8 mouse cellular contexts compared by ENCODE assay signal in genomic region chr1:62703158-62704116, GRCm38 (mm10). TPM values are rescaled to one million over a fixed set of nuclear protein-coding genes. Genes with fewer than 3 reads are reported as not detected.
DNase-seq lines count a peak whose midpoint lies in the region; ATAC-seq and TF ChIP-seq lines count a peak whose summit lies in the region.

Nrp2 (plus strand) TSS chr1:62703285.

- peak; percentile 16; the same call in 1 of the 2 replicates for TF ChIP-seq POLR2A in cortical plate, adult 2 months (IDR thresholded peaks at IDR 0.05; ENCODE audit: extremely low read depth, insufficient read depth, low read length)

- H3K4me2 ChIP-seq in hindbrain, postnatal 0 days (ENCODE audit: low read depth, low read length) = peak within 1 kb of the TSS; percentile 99

- peak within 1 kb of the TSS; percentile 75 for H3K4me3 ChIP-seq in cortical plate, adult 2 months (ENCODE audit: insufficient read depth, low read length)
- H3K4me3 ChIP-seq in hindbrain, postnatal 0 days (ENCODE audit: low read length) = peak within 1 kb of the TSS; percentile 77
- H3K4me3 ChIP-seq in megakaryocyte, embryonic 14.5 days (replicated peaks) = peak within 1 kb of the TSS; percentile 91

- peak within 1 kb of the TSS; percentile 72; the same call in 1 of the 2 replicates for H3K27ac ChIP-seq in cortical plate, adult 2 months (ENCODE audit: insufficient read depth, low read length)
- peak within 1 kb of the TSS; percentile 75 for H3K27ac ChIP-seq in hindbrain, postnatal 0 days

- peak; percentile 84 for ATAC-seq in hindbrain, postnatal 0 days

- H3K36me3 ChIP-seq in hindbrain, postnatal 0 days (ENCODE audit: insufficient read depth, low read length) = no peaks in the 10 kb centered on the region
- H3K36me3 ChIP-seq in megakaryocyte, embryonic 14.5 days (replicated peaks; ENCODE audit: low read length) = no peaks in the 10 kb centered on the region

- no peaks in the 10 kb centered on the region for H3K9me3 ChIP-seq in hindbrain, postnatal 0 days (ENCODE audit: low read length)
- no peaks in the 10 kb centered on the region for H3K9me3 ChIP-seq in megakaryocyte, embryonic 14.5 days

- TF ChIP-seq CTCF in cortical plate, adult 2 months (IDR thresholded peaks at IDR 0.05; ENCODE audit: extremely low read depth, insufficient read depth, low read length) = no peak
- no peak for TF ChIP-seq CTCF in hindbrain, postnatal 0 days (IDR thresholded peaks at IDR 0.05; ENCODE audit: low read depth)

- WGBS in hindbrain, postnatal 0 days = 2% methylated on average over 65 of the region's 76 CpGs

- H3K9ac ChIP-seq in hindbrain, postnatal 0 days (replicated peaks; ENCODE audit: low read length) = peak within 1 kb of the TSS; percentile 66

- no peaks in the 10 kb centered on the region for H3K4me1 ChIP-seq in cortical plate, adult 2 months (ENCODE audit: control insufficient read depth, insufficient read depth, low read length)
- H3K4me1 ChIP-seq in hindbrain, postnatal 0 days (ENCODE audit: insufficient read depth, low read length) = peaks cover 12% of the 10 kb centered on the region
- peaks cover 41% of the 10 kb centered on the region for H3K4me1 ChIP-seq in megakaryocyte, embryonic 14.5 days

- peak; percentile 81 to 85 for DNase-seq in adrenal gland, adult 18-20 months (ENCODE audit: low spot score in 2 of 2)
- DNase-seq in gastrocnemius, postnatal 14 days = peak; percentile 80
- peak; percentile 90 for DNase-seq in hindbrain, postnatal 0 days (ENCODE audit: low spot score)
- peak; percentile 71 to 78 for DNase-seq in left cerebral cortex, postnatal 14 days (ENCODE audit: low spot score in 2 of 2)
- peak; percentile 79 to 81 for DNase-seq in right cerebral cortex, adult 2 months (ENCODE audit: low spot score in 2 of 2)
- peak; percentile 67 for DNase-seq in urinary bladder, postnatal 10 days (ENCODE audit: low spot score)

- intact Hi-C loops in gastrocnemius, postnatal 14 days (cut with DNase I; ENCODE audit: low total_unique reads) = loop anchor here (10.0 kb wide), 1 partner anchor 779 kb away; no protein-coding TSS in a partner anchor
- intact Hi-C loops in left cerebral cortex, postnatal 14 days (cut with DNase I) = loop anchor here (5.0 kb wide), 4 partner anchors 79 to 1646 kb away; no protein-coding TSS in a partner anchor

- no peaks in the 10 kb centered on the region for H3K27me3 ChIP-seq in hindbrain, postnatal 0 days (ENCODE audit: insufficient read depth, low read length)
- peaks cover 83% of the 10 kb centered on the region for H3K27me3 ChIP-seq in megakaryocyte, embryonic 14.5 days (replicated peaks)

RNA-seq across cellular contexts. Expression of gene Nrp2, which starts in this region (rescaled TPM):
- 10 to 100 TPM; 27.9 to 41.1 TPM for total RNA-seq in adrenal gland, adult 18-20 months (2021)
- 7.7 and 8.8 TPM in 2 replicates for polyA plus RNA-seq in cortical plate, adult 2 months (2012; rRNA removed)
- total RNA-seq in gastrocnemius, postnatal 14 days (2021) = 10 to 100 TPM; 13.3 to 14.2 TPM
- total RNA-seq in hindbrain, postnatal 0 days (2014; rRNA removed) = 48.7 and 53.8 TPM in 2 replicates
- polyA plus RNA-seq in hindbrain, postnatal 0 days (2015; fragmentation: Nextera tagmentation; extraction: Ambion mirVana) = 15.6 and 17.4 TPM in 2 replicates
- 10 to 100 TPM; 16.9 to 32.7 TPM for total RNA-seq in left cerebral cortex, postnatal 14 days (2021)
- polyA plus RNA-seq in megakaryocyte, embryonic 14.5 days (2012; ENCODE audit: insufficient read depth, low replicate concordance) = 0.39 and 3.2 TPM in 2 replicates

Comparison
In these comparisons a context has a peak if more than half of its experiments do, and no peak if none do; other contexts are left out.
1. Peak in every context shown above with its lines: DNase-seq, ATAC-seq, H3K4me3 ChIP-seq and H3K27ac ChIP-seq.